Mouse (Mus musculus): ENCODE measurements around the gene Zfp62. TPM values are rescaled to one million over a fixed set of nuclear protein-coding genes. Genes with fewer than 3 reads are reported as not detected.

Gene Zfp62
- polyA plus RNA-seq, 1 experiment from 2014 or later = 51.1 TPM

- no peak overlapping the region for H3K4me2 ChIP-seq (replicated peaks; ENCODE audit: low read depth, low read length)
- no peaks in the 10 kb centered on the region for H3K9me3 ChIP-seq (ENCODE audit: control insufficient read depth, low read length)
- H3K27ac ChIP-seq (ENCODE audit: low read depth, low read length) = no peak overlapping the region
- 75% methylated on average over 3 of the region's 3 CpGs for WGBS
- no peaks in the 10 kb centered on the region for H3K4me1 ChIP-seq (ENCODE audit: control insufficient read depth, insufficient read depth, low read length)
- H3K4me3 ChIP-seq (ENCODE audit: low read length) = no peak overlapping the region
- H3K36me3 ChIP-seq (ENCODE audit: control insufficient read depth, insufficient read depth, low read length) = no peaks in the 10 kb centered on the region
- H3K9ac ChIP-seq (ENCODE audit: low read depth, low read length) = no peak overlapping the region
- no peak for ATAC-seq (ENCODE audit: low FRiP score, low TSS enrichment)
- H3K27me3 ChIP-seq (ENCODE audit: control insufficient read depth, insufficient read depth, low read length) = no peaks in the 10 kb centered on the region
Observed at GRCm38 (mm10) chr11:49232781-49233180, 29.7 kb downstream of the Zfp62 start.

GRCm38 (mm10) chr11:49235459-49236207 lies 32.5 kb downstream of the Zfp62 start:
- Histone ChIP-seq H3K27ac (ENCODE audit: low read depth, low read length) (no peak overlapping the region), H3K4me1 (ENCODE audit: control insufficient read depth, insufficient read depth, low read length) (no peaks in the 10 kb centered on the region), H3K9ac (ENCODE audit: low read depth, low read length) (no peak overlapping the region), H3K4me3 (ENCODE audit: low read length) (no peak overlapping the region), H3K9me3 (ENCODE audit: control insufficient read depth, low read length) (0 out of 2 replicates have a peak, but pooled peaks cover 3% of the 10 kb centered on the region), H3K27me3 (ENCODE audit: control insufficient read depth, insufficient read depth, low read length) (no peaks in the 10 kb centered on the region), H3K4me2 (replicated peaks; ENCODE audit: low read depth, low read length) (no peak overlapping the region), H3K36me3 (ENCODE audit: control insufficient read depth, insufficient read depth, low read length) (no peaks in the 10 kb centered on the region)
- WGBS = 72% methylated on average over 3 of the region's 3 CpGs
- ATAC-seq (ENCODE audit: low FRiP score, low TSS enrichment) = no peak

DNA sequence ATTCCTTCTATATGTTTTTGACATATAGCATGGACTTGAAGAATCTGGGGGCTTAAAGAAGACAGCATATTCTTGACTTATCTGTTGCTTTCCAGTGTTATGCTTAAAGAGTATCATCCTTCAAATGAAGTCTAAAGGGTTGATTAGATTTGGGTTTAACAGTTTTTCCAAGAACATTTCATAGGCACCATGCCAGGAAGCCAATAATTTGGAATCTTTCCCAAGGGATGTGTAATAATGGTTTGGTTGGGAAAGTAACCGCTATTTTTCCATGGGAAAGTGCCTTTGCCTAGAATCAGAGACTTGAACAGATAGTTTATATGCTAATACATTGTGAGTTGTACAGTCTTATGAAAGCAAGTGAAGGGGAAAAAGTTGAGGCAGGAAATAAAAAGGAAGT lies 33.8 kb downstream of the Zfp62 start:
- H3K4me1 ChIP-seq (ENCODE audit: control insufficient read depth, insufficient read depth, low read length) = no peaks in the 10 kb centered on the region
- 0 out of 2 replicates have a peak, but pooled peaks cover 3% of the 10 kb centered on the region for H3K9me3 ChIP-seq (ENCODE audit: control insufficient read depth, low read length)
- H3K27ac ChIP-seq (ENCODE audit: low read depth, low read length) = no peak overlapping the region
- H3K4me3 ChIP-seq (ENCODE audit: low read length) = no peak overlapping the region
- WGBS = 75% methylated on average over 1 of the region's 1 CpGs
- no peaks in the 10 kb centered on the region for H3K36me3 ChIP-seq (ENCODE audit: control insufficient read depth, insufficient read depth, low read length)
- H3K27me3 ChIP-seq (ENCODE audit: control insufficient read depth, insufficient read depth, low read length) = no peaks in the 10 kb centered on the region
- ATAC-seq (ENCODE audit: low FRiP score, low TSS enrichment) = no peak
- no peak overlapping the region for H3K9ac ChIP-seq (ENCODE audit: low read depth, low read length)
- no peak overlapping the region for H3K4me2 ChIP-seq (replicated peaks; ENCODE audit: low read depth, low read length)

- Histone ChIP-seq H3K36me3 (ENCODE audit: control insufficient read depth, insufficient read depth, low read length) (no peaks in the 10 kb centered on the region), H3K27ac (ENCODE audit: low read depth, low read length) (no peak overlapping the region), H3K9me3 (ENCODE audit: control insufficient read depth, low read length) (0 out of 2 replicates have a peak, but pooled peaks cover 3% of the 10 kb centered on the region), H3K27me3 (ENCODE audit: control insufficient read depth, insufficient read depth, low read length) (no peaks in the 10 kb centered on the region), H3K4me3 (ENCODE audit: low read length) (no peak overlapping the region), H3K9ac (ENCODE audit: low read depth, low read length) (no peak overlapping the region), H3K4me2 (replicated peaks; ENCODE audit: low read depth, low read length) (no peak overlapping the region), H3K4me1 (ENCODE audit: control insufficient read depth, insufficient read depth, low read length) (no peaks in the 10 kb centered on the region)
- no peak for ATAC-seq (ENCODE audit: low FRiP score, low TSS enrichment)
- 66% methylated on average over 2 of the region's 2 CpGs for WGBS
Observed at GRCm38 (mm10) chr11:49237532-49237931, 34.4 kb downstream of the Zfp62 start.

- no peak overlapping the region for H3K9ac ChIP-seq (ENCODE audit: low read depth, low read length)
- no peak overlapping the region for H3K27ac ChIP-seq (ENCODE audit: low read depth, low read length)
- no peak overlapping the region for H3K4me3 ChIP-seq (ENCODE audit: low read length)
- no peak overlapping the region for H3K4me2 ChIP-seq (replicated peaks; ENCODE audit: low read depth, low read length)
- 89% methylated on average over 1 of the region's 1 CpGs for WGBS
- no peaks in the 10 kb centered on the region for H3K36me3 ChIP-seq (ENCODE audit: control insufficient read depth, insufficient read depth, low read length)
- peaks cover 7% of the 10 kb centered on the region; the same call in 1 of the 2 replicates for H3K4me1 ChIP-seq (ENCODE audit: control insufficient read depth, insufficient read depth, low read length)
- no peak for ATAC-seq (ENCODE audit: low FRiP score, low TSS enrichment)
- 0 out of 2 replicates have a peak, but pooled peaks cover 3% of the 10 kb centered on the region for H3K9me3 ChIP-seq (ENCODE audit: control insufficient read depth, low read length)
- no peaks in the 10 kb centered on the region for H3K27me3 ChIP-seq (ENCODE audit: control insufficient read depth, insufficient read depth, low read length)
Observed at GRCm38 (mm10) chr11:49240310-49240709, 37.2 kb downstream of the Zfp62 start.

GRCm38 (mm10) chr11:49240874-49241273 lies 37.8 kb downstream of the Zfp62 start:
- H3K4me1 ChIP-seq (ENCODE audit: control insufficient read depth, insufficient read depth, low read length) = peaks cover 12% of the 10 kb centered on the region
- H3K4me3 ChIP-seq (ENCODE audit: low read length) = no peak overlapping the region
- no peaks in the 10 kb centered on the region for H3K36me3 ChIP-seq (ENCODE audit: control insufficient read depth, insufficient read depth, low read length)
- ATAC-seq (ENCODE audit: low FRiP score, low TSS enrichment) = no peak
- no peak overlapping the region for H3K9ac ChIP-seq (ENCODE audit: low read depth, low read length)
- H3K4me2 ChIP-seq (replicated peaks; ENCODE audit: low read depth, low read length) = no peak overlapping the region
- H3K27me3 ChIP-seq (ENCODE audit: control insufficient read depth, insufficient read depth, low read length) = no peaks in the 10 kb centered on the region
- 0 out of 2 replicates have a peak, but pooled peaks cover 3% of the 10 kb centered on the region for H3K9me3 ChIP-seq (ENCODE audit: control insufficient read depth, low read length)
- 87% methylated on average over 4 of the region's 4 CpGs for WGBS
- H3K27ac ChIP-seq (ENCODE audit: low read depth, low read length) = no peak overlapping the region

DNA sequence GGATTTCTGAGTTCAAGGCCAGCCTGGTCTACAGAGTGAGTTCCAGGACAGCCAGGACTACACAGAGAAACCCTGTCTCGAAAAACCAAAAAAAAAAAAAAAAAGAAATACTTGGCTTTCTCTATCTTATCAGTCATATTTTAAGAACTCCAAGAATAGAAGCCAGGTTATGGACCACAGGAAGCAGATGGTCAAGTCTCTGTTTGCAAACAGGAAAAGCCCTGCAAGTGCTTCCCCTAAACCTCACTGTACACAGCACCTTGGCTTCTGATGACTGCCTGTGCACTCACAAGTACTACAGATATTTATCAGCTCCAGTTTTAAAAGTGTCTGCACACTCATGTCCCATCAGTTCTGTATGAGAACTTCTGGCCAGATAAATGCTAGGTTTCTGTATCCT lies 38.4 kb downstream of the Zfp62 start:
- Histone ChIP-seq H3K9ac (ENCODE audit: low read depth, low read length) (no peak overlapping the region), H3K4me2 (replicated peaks; ENCODE audit: low read depth, low read length) (no peak overlapping the region), H3K27ac (ENCODE audit: low read depth, low read length) (no peak overlapping the region), H3K27me3 (ENCODE audit: control insufficient read depth, insufficient read depth, low read length) (no peaks in the 10 kb centered on the region), H3K4me3 (ENCODE audit: low read length) (no peak overlapping the region), H3K36me3 (ENCODE audit: control insufficient read depth, insufficient read depth, low read length) (no peaks in the 10 kb centered on the region), H3K9me3 (ENCODE audit: control insufficient read depth, low read length) (0 out of 2 replicates have a peak, but pooled peaks cover 3% of the 10 kb centered on the region), H3K4me1 (ENCODE audit: control insufficient read depth, insufficient read depth, low read length) (peaks cover 13% of the 10 kb centered on the region)
- WGBS = 67% methylated on average over 1 of the region's 1 CpGs
- ATAC-seq (ENCODE audit: low FRiP score, low TSS enrichment) = no peak

DNA sequence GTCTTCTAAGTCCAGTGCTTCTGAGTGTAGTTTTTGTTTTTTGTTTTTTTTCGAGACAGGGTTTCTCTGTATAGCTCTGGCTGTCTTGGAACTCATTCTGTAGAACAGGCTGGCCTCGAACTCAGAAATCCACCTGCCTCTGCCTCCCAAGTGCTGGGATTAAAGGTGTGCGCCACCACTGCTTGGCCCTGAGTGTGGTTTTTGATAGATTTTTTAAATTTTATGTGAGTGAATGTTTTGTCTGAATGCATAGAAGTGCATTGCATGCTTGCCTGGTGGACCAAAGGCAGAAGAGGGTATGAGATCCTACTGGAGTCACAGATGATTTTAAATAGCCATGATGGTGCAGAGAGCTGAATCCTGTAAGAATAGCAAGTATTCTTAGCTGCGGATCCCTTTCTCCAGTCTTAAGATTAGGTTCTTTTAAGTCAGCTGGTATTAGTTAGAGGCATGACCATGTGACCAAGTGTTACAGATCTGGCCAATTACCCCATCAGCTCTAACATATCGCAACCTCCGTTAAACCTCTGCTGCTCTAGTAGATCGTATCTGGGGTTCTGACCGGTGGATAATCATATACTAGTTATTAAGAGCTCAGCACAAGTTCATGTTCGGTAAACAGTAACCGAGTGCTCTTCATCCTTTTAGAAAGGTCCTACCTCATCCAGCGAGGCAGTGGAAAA lies 40.0 kb downstream of the Zfp62 start:
- 0 out of 2 replicates have a peak, but pooled peaks have one; percentile 0 for ATAC-seq (ENCODE audit: low FRiP score, low TSS enrichment)

More for the DNA sequence above, 40.0 kb downstream of the Zfp62 start:
- Histone ChIP-seq H3K36me3 (ENCODE audit: control insufficient read depth, insufficient read depth, low read length) (no peaks in the 10 kb centered on the region), H3K27me3 (ENCODE audit: control insufficient read depth, insufficient read depth, low read length) (no peaks in the 10 kb centered on the region), H3K27ac (ENCODE audit: low read depth, low read length) (peak overlapping the region; percentile 80), H3K4me3 (ENCODE audit: low read length) (peak overlapping the region; percentile 51), H3K9me3 (ENCODE audit: control insufficient read depth, low read length) (0 out of 2 replicates have a peak, but pooled peaks cover 3% of the 10 kb centered on the region), H3K4me1 (ENCODE audit: control insufficient read depth, insufficient read depth, low read length) (peaks cover 16% of the 10 kb centered on the region), H3K4me2 (replicated peaks; ENCODE audit: low read depth, low read length) (peak overlapping the region; percentile 67), H3K9ac (ENCODE audit: low read depth, low read length) (peak overlapping the region; percentile 53)
- 23% methylated on average over 11 of the region's 11 CpGs for WGBS
